Mouse (Mus musculus) cerebellum, adult 2 months (tissue): ENCODE measurements at regions not wholly inside any gene's neighbourhood (a gene's known extent, or its start where the extent isn't known, plus 50 kb on each side); places are given as distances from the start of the nearest gene placed in this dataset.

Experiments
- DNase-seq, 2 experiments: peaks; one replicate each; pipeline ENCODE4 v3.0.0; 2021
- H3K27ac ChIP-seq: fragments of 200-500 bp; 2 replicates; pipeline ENCODE4 v1.5.1; 2012; ENCODE audit warnings: low read length, control low read depth, inconsistent platforms; ENCODE audit not compliant: insufficient read depth
- H3K27me3 ChIP-seq: fragments of 200-500 bp; 2 replicates; pipeline ENCODE4 v1.6.1; 2012; ENCODE audit warnings: inconsistent platforms, mild to moderate bottlenecking, low read length, moderate library complexity; ENCODE audit not compliant: control insufficient read depth, insufficient read depth
- H3K4me1 ChIP-seq: fragments of 200-500 bp; 2 replicates; pipeline ENCODE4 v1.6.1; 2011; ENCODE audit warnings: low read length; ENCODE audit not compliant: control insufficient read depth, insufficient read depth
- H3K4me3 ChIP-seq: fragments of 200-500 bp; replicated peaks from 2 replicates; pipeline ENCODE3; 2011; ENCODE audit warnings: mild to moderate bottlenecking, low read depth, low read length, control low read depth; ENCODE audit not compliant: insufficient read depth
- CTCF ChIP-seq: fragments of 200-500 bp; IDR thresholded peaks from 2 replicates; pipeline ENCODE4 v1.5.1; 2011; ENCODE audit warnings: low read depth, mild to moderate bottlenecking, control low read depth, low read length, moderate library complexity, borderline replicate concordance; ENCODE audit not compliant: insufficient read depth
- POLR2A ChIP-seq: fragments of 200-500 bp; IDR thresholded peaks from 2 replicates; pipeline ENCODE4 v1.6.1; 2011; ENCODE audit warnings: low read length, control low read depth, borderline replicate concordance; ENCODE audit not compliant: insufficient read depth
- WGBS: fragments of 180-500 bp; shearing (Covaris S2); methylation state at CpG from one replicate; pipeline ENCODE4 v1.1.7; 2018; 5-methylcytosine and 5-hydroxymethylcytosine counted together

- Histone ChIP-seq H3K4me3 (no peak overlapping the region), H3K27me3 (no peaks in the 10 kb centered on the region; the same call in 1 of the 2 replicates), H3K27ac (no peak overlapping the region), H3K4me1 (no peaks in the 10 kb centered on the region)
- WGBS, result 83% methylated on average over 8 of the region's 8 CpGs
- DNase-seq, result no peak
- TF ChIP-seq POLR2A, result no peak
- TF ChIP-seq CTCF, result no peak
These were observed 113.4 kb downstream of the Dusp6 start for GRCm38 (mm10) chr10:99376430-99376829.

GRCm38 (mm10) chr10:99377548-99377947, 114.5 kb downstream of the Dusp6 start:
- TF ChIP-seq CTCF (no peak), POLR2A (no peak)
- Histone ChIP-seq H3K4me3 (no peak overlapping the region), H3K27me3 (no peaks in the 10 kb centered on the region; the same call in 1 of the 2 replicates), H3K4me1 (no peaks in the 10 kb centered on the region), H3K27ac (no peak overlapping the region)
- WGBS, result 89% methylated on average over 4 of the region's 4 CpGs
- no peak for DNase-seq

GRCm38 (mm10) chr10:99379156-99379555, 116.1 kb downstream of the Dusp6 start:
- Histone ChIP-seq H3K4me1 (no peaks in the 10 kb centered on the region), H3K27me3 (no peaks in the 10 kb centered on the region; the same call in 1 of the 2 replicates), H3K4me3 (no peak overlapping the region), H3K27ac (no peak overlapping the region)
- TF ChIP-seq CTCF, result no peak
- no peak for TF ChIP-seq POLR2A
- 74% methylated on average over 1 of the region's 1 CpGs for WGBS
- no peak for DNase-seq

- no peak overlapping the region for H3K27ac ChIP-seq
- H3K27me3 ChIP-seq, result no peaks in the 10 kb centered on the region; the same call in 1 of the 2 replicates
- no peak overlapping the region for H3K4me3 ChIP-seq
- DNase-seq, result no peak
- TF ChIP-seq CTCF (no peak), POLR2A (no peak)
- no peaks in the 10 kb centered on the region for H3K4me1 ChIP-seq
- WGBS, result 89% methylated on average over 4 of the region's 4 CpGs
These were observed 117.1 kb downstream of the Dusp6 start for GRCm38 (mm10) chr10:99380170-99380569.

GRCm38 (mm10) chr10:99383028-99383427, 120.0 kb downstream of the Dusp6 start:
- Histone ChIP-seq H3K27ac (no peak overlapping the region), H3K4me1 (no peaks in the 10 kb centered on the region), H3K4me3 (no peak overlapping the region), H3K27me3 (no peaks in the 10 kb centered on the region; the same call in 1 of the 2 replicates)
- DNase-seq, result peak; percentile 8 to 9
- WGBS, result 19% methylated on average over 4 of the region's 4 CpGs
- TF ChIP-seq CTCF (no peak), POLR2A (no peak)

GRCm38 (mm10) chr10:99384366-99384765, 121.3 kb downstream of the Dusp6 start:
- no peak overlapping the region for H3K27ac ChIP-seq
- DNase-seq, result no peak
- TF ChIP-seq CTCF (no peak), POLR2A (no peak)
- H3K4me3 ChIP-seq, result no peak overlapping the region
- 53% methylated on average over 6 of the region's 6 CpGs for WGBS
- no peaks in the 10 kb centered on the region for H3K4me1 ChIP-seq
- H3K27me3 ChIP-seq, result no peaks in the 10 kb centered on the region; the same call in 1 of the 2 replicates

- H3K27ac ChIP-seq, result no peak overlapping the region
- H3K4me1 ChIP-seq, result no peaks in the 10 kb centered on the region
- H3K27me3 ChIP-seq, result no peaks in the 10 kb centered on the region; the same call in 1 of the 2 replicates
- TF ChIP-seq CTCF (no peak), POLR2A (no peak)
- WGBS, result 81% methylated on average over 4 of the region's 4 CpGs
- DNase-seq, result no peak
- H3K4me3 ChIP-seq, result no peak overlapping the region
These were observed 121.8 kb downstream of the Dusp6 start for GRCm38 (mm10) chr10:99384851-99385250.

GRCm38 (mm10) chr10:99385854-99386253, 122.8 kb downstream of the Dusp6 start:
- no peak overlapping the region for H3K27ac ChIP-seq
- WGBS, result 93% methylated on average over 6 of the region's 6 CpGs
- no peak overlapping the region for H3K4me3 ChIP-seq
- DNase-seq, result no peak
- no peak for TF ChIP-seq POLR2A
- TF ChIP-seq CTCF, result no peak
- no peaks in the 10 kb centered on the region for H3K27me3 ChIP-seq
- no peaks in the 10 kb centered on the region for H3K4me1 ChIP-seq
